Comparison of ENCODE assay signal across 18 mouse cellular contexts in the genomic region with DNA sequence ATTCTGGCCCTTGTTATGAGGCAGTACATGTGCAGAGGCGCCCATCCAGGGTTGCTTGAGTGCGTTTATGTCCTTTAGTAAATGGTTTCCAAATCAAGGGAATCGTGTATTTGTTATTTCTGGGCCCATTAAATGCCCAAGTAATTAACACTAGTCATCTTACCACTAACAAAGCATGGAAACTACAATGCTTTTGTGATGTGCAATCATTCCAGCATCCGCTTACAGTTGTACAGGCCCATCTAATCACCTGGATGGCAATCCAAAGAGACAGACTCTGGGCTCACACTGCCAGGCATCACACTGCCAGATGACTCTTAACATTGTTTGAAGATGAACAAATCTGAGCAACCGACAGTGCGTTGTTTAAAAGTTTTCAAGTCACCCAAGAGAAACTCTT.
A peak's percentile ranks its signal among the peaks of the same experiment; 100 is the strongest.
DNase-seq lines count a peak whose midpoint lies in the region; ATAC-seq and TF ChIP-seq lines count a peak whose summit lies in the region.
"Had no signal": no experiment of that assay in that cellular context is flagged by ENCODE, and none has a peak within 500 bp of the region (broad histone marks: within the 10 kb centered on the region; RNA-seq: fewer than 3 reads in every experiment).

No protein-coding gene starts in this region.

- no peaks in the 10 kb centered on the region for H3K36me3 ChIP-seq in kidney, postnatal 0 days (ENCODE audit: insufficient read depth, low read length)
- no peaks in the 10 kb centered on the region for H3K36me3 ChIP-seq in embryonic facial prominence, embryonic 10.5 days (replicated peaks)
- no peaks in the 10 kb centered on the region for H3K36me3 ChIP-seq in embryonic facial prominence, embryonic 14.5 days (ENCODE audit: control insufficient read depth, insufficient read depth, low read length)
- no peaks in the 10 kb centered on the region for H3K36me3 ChIP-seq in stomach, embryonic 14.5 days (ENCODE audit: control insufficient read depth, insufficient read depth, low read length)

- no peak overlapping the region for H3K4me3 ChIP-seq in kidney, postnatal 0 days (replicated peaks; ENCODE audit: low read depth, low read length)
- no peak overlapping the region for H3K4me3 ChIP-seq in embryonic facial prominence, embryonic 10.5 days
- no peak overlapping the region for H3K4me3 ChIP-seq in embryonic facial prominence, embryonic 14.5 days (ENCODE audit: low read depth, low read length)
- H3K4me3 ChIP-seq in stomach, embryonic 14.5 days (ENCODE audit: low read depth, low read length): no peak overlapping the region

- H3K27ac ChIP-seq in kidney, postnatal 0 days: peak overlapping the region; percentile 63
- peak overlapping the region; percentile 63; the same call in 1 of the 2 replicates for H3K27ac ChIP-seq in embryonic facial prominence, embryonic 10.5 days (replicated peaks)
- 0 out of 2 replicates have a peak overlapping the region, but pooled peaks have one; percentile 33 for H3K27ac ChIP-seq in embryonic facial prominence, embryonic 14.5 days (replicated peaks; ENCODE audit: low read depth, low read length)
- H3K27ac ChIP-seq in stomach, embryonic 14.5 days (ENCODE audit: low read length): peak overlapping the region; percentile 70

- ATAC-seq in kidney, postnatal 0 days (replicated peaks; ENCODE audit: low FRiP score, low read depth): no peak
- ATAC-seq in embryonic facial prominence, embryonic 14.5 days (ENCODE audit: low read depth): no peak
- no peak for ATAC-seq in stomach, embryonic 14.5 days (ENCODE audit: insufficient number of reproducible peaks, insufficient read depth, low FRiP score, low read depth)
- ATAC-seq: forebrain, embryonic 16.5 days; hindbrain, embryonic 16.5 days; midbrain, embryonic 16.5 days had no signal

- TF ChIP-seq CTCF in kidney, postnatal 0 days (IDR thresholded peaks at IDR 0.05; ENCODE audit: low read depth): no peak

- H3K27me3 ChIP-seq in kidney, postnatal 0 days (ENCODE audit: insufficient read depth, low read length): no peaks in the 10 kb centered on the region
- H3K27me3 ChIP-seq in embryonic facial prominence, embryonic 10.5 days (replicated peaks; ENCODE audit: low read depth, poor library complexity, severe bottlenecking): no peaks in the 10 kb centered on the region
- no peaks in the 10 kb centered on the region for H3K27me3 ChIP-seq in embryonic facial prominence, embryonic 14.5 days (replicated peaks; ENCODE audit: control insufficient read depth, insufficient read depth, low read length)
- H3K27me3 ChIP-seq in stomach, embryonic 14.5 days (ENCODE audit: control insufficient read depth, insufficient read depth, low read length): no peaks in the 10 kb centered on the region

- H3K9ac ChIP-seq in kidney, postnatal 0 days (ENCODE audit: low read depth, low read length): no peak overlapping the region
- H3K9ac ChIP-seq in embryonic facial prominence, embryonic 14.5 days (ENCODE audit: low read depth, low read length): no peak overlapping the region
- no peak overlapping the region for H3K9ac ChIP-seq in stomach, embryonic 14.5 days (replicated peaks; ENCODE audit: low read depth, low read length)

- no peaks in the 10 kb centered on the region for H3K4me1 ChIP-seq in kidney, postnatal 0 days (replicated peaks; ENCODE audit: insufficient read depth, low read length)
- H3K4me1 ChIP-seq in embryonic facial prominence, embryonic 10.5 days: peaks cover 42% of the 10 kb centered on the region
- peaks cover 8% of the 10 kb centered on the region; the same call in 1 of the 2 replicates for H3K4me1 ChIP-seq in embryonic facial prominence, embryonic 14.5 days (ENCODE audit: control insufficient read depth, insufficient read depth, low read length)
- peaks cover 11% of the 10 kb centered on the region for H3K4me1 ChIP-seq in stomach, embryonic 14.5 days (ENCODE audit: control insufficient read depth, insufficient read depth, low read length)

- H3K9me3 ChIP-seq in kidney, postnatal 0 days (replicated peaks; ENCODE audit: low read length): no peaks in the 10 kb centered on the region
- H3K9me3 ChIP-seq in embryonic facial prominence, embryonic 10.5 days: no peaks in the 10 kb centered on the region; the same call in 1 of the 2 replicates
- H3K9me3 ChIP-seq in embryonic facial prominence, embryonic 14.5 days (ENCODE audit: control insufficient read depth, low read length): no peaks in the 10 kb centered on the region
- no peaks in the 10 kb centered on the region for H3K9me3 ChIP-seq in stomach, embryonic 14.5 days (ENCODE audit: control insufficient read depth, low read depth, low read length)

- 72% methylated on average over 6 of the region's 6 CpGs for WGBS in kidney, postnatal 0 days
- WGBS in embryonic facial prominence, embryonic 10.5 days: 77% methylated on average over 6 of the region's 6 CpGs
- 53% methylated on average over 6 of the region's 6 CpGs for WGBS in embryonic facial prominence, embryonic 14.5 days
- 70% methylated on average over 6 of the region's 6 CpGs for WGBS in stomach, embryonic 14.5 days

- no peak overlapping the region for H3K4me2 ChIP-seq in kidney, postnatal 0 days (ENCODE audit: low read length)
- peak overlapping the region; percentile 26 for H3K4me2 ChIP-seq in embryonic facial prominence, embryonic 14.5 days (ENCODE audit: low read depth, low read length)
- no peak overlapping the region for H3K4me2 ChIP-seq in stomach, embryonic 14.5 days (replicated peaks; ENCODE audit: low read depth, low read length)
- H3K4me2 ChIP-seq: heart, embryonic 11.5 days had no signal

- no peak for DNase-seq in kidney, postnatal 0 days (ENCODE audit: low spot score)
- no peak for DNase-seq in kidney, adult 11 months
- DNase-seq in embryonic facial prominence, embryonic 10.5 days (ENCODE audit: low spot score): no peak
- DNase-seq in embryonic facial prominence, embryonic 14.5 days (ENCODE audit: low spot score): peak; percentile 17
- DNase-seq in c-Kit-positive CD71-positive TER-119-positive erythroid progenitor cells, embryonic 14.5 days (ENCODE audit: low spot score): no peak
- DNase-seq in layer of hippocampus, adult 11-12 months (ENCODE audit: low spot score): no peak
- DNase-seq: adrenal gland, postnatal 10 days; cerebellum, adult 8-10 months; gastrocnemius, postnatal 36 days; heart, postnatal 36 days; lung, adult 2 months; right cerebral cortex, postnatal 14 days; thymus, adult 2 months had no signal
